Comparison of ENCODE assay signal across 17 mouse cellular contexts in the genomic region with DNA sequence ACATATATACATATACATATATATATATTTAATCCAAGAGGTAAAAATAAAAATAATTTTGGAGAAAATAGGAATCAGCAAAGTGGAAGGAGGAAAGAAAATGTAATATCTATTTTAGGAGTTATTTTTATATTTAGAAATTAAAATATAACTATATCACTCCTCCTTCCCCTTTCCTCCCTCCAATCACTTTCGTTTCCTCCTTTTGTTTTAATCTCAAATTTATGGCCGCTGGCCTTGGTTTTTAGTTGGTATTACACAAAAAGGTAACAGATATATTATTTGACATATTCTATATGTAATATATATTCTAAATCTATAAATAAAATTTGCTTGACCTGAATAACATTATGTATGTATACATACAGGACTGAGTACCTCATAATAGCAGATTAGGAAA.
"Had no signal": no experiment of that assay in that cellular context is flagged by ENCODE, and none has a peak within 500 bp of the region (broad histone marks: within the 10 kb centered on the region; RNA-seq: fewer than 3 reads in every experiment).

No protein-coding gene starts in this region.

- H3K36me3 ChIP-seq: liver, embryonic 13.5 days; liver, embryonic 15.5 days; lung, embryonic 15.5 days; midbrain, embryonic 13.5 days; midbrain, embryonic 15.5 days; neural tube, embryonic 12.5 days had no signal

- ATAC-seq: liver, postnatal 0 days; lung, postnatal 0 days; midbrain, embryonic 13.5 days; midbrain, embryonic 15.5 days had no signal

- H3K27me3 ChIP-seq: liver, embryonic 13.5 days; liver, embryonic 15.5 days; lung, embryonic 15.5 days; megakaryocyte, embryonic 14.5 days; midbrain, embryonic 13.5 days; midbrain, embryonic 15.5 days; neural tube, embryonic 12.5 days had no signal

- DNase-seq: liver, embryonic 13.5 days; liver, postnatal 0 days; lung, adult 2 months; lung, postnatal 14 days; lung, postnatal 36 days; retina, postnatal 1 day; right cerebral cortex, adult 18-20 months; thymus, adult 18-20 months; thymus, postnatal 14 days; thymus, postnatal 36 days had no signal
